Mouse (Mus musculus): Measurements from ENCODE around the gene Chac1. TPM values are rescaled to one million over a fixed set of nuclear protein-coding genes. Genes with fewer than 3 reads are reported as not detected.
A peak's percentile ranks its signal among the peaks of the same experiment; 100 is the strongest.

Gene Chac1
- polyA plus RNA-seq, 1 experiment, result 273 TPM

DNA sequence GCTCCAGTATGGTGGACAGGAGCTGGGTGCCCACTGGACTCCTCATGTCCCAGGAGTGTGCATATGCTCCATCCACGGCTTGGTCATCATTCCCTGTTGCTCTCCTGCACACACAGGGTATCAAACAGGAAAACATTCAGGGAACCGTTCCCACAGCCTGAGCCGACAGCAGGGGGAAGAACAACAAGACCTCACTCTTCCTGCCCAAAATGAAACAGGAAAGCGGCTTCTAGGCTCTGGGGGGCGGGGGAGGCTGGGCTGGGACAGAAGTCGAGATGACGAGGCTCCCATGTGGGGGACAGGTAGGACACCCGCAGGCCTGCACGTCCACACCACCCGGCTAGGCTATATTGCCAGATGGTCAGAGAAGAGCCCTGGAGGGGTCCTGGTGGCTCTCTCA, 14.6 kb upstream of the Chac1 start:
- H3K4me2 ChIP-seq (ENCODE audit: low read depth), result no peak overlapping the region
- H3K36me3 ChIP-seq (ENCODE audit: control insufficient read depth, insufficient read depth), result no peaks in the 10 kb centered on the region
- peaks cover 17% of the 10 kb centered on the region for H3K27me3 ChIP-seq (ENCODE audit: control insufficient read depth, insufficient read depth, insufficient read length)
- H3ac ChIP-seq (ENCODE audit: control insufficient read depth, insufficient read length), result no peak overlapping the region
- no peak overlapping the region for H3K4me3 ChIP-seq
- no peaks in the 10 kb centered on the region for H3K79me2 ChIP-seq (ENCODE audit: control insufficient read depth, insufficient read depth)
- TF ChIP-seq POLR2A (IDR thresholded peaks at IDR 0.05; ENCODE audit: insufficient read length, low read depth) (no peak), USF1 (IDR thresholded peaks at IDR 0.05; ENCODE audit: low read depth) (no peak), MYOD1 (IDR thresholded peaks at IDR 0.05; ENCODE audit: control insufficient read depth in 1 of 3, insufficient read length in 2 of 3, low read depth in 2 of 3) (no peak), TCF3 (IDR thresholded peaks at IDR 0.05; ENCODE audit: insufficient read length, low read depth) (no peak), REST (IDR thresholded peaks at IDR 0.05; ENCODE audit: insufficient read depth, insufficient read length) (no peak), MYOG (IDR thresholded peaks at IDR 0.05; ENCODE audit: control insufficient read depth in 1 of 3, insufficient read depth in 1 of 3, insufficient read length in 2 of 3, low read depth in 2 of 3) (no peak), E2F4 (IDR thresholded peaks at IDR 0.05; ENCODE audit: insufficient read depth) (no peak), TCF12 (IDR thresholded peaks at IDR 0.05; ENCODE audit: insufficient read depth, poor library complexity, severe bottlenecking) (no peak), POLR2AphosphoS2 (IDR thresholded peaks at IDR 0.05; ENCODE audit: insufficient read length, low read depth) (no peak), CEBPB (IDR thresholded peaks at IDR 0.05; ENCODE audit: insufficient read depth, poor library complexity, severe bottlenecking) (no peak), MAX (IDR thresholded peaks at IDR 0.05; ENCODE audit: low read depth) (no peak), SRF (IDR thresholded peaks at IDR 0.05; ENCODE audit: control insufficient read depth, insufficient read length, low read depth) (no peak)

DNA sequence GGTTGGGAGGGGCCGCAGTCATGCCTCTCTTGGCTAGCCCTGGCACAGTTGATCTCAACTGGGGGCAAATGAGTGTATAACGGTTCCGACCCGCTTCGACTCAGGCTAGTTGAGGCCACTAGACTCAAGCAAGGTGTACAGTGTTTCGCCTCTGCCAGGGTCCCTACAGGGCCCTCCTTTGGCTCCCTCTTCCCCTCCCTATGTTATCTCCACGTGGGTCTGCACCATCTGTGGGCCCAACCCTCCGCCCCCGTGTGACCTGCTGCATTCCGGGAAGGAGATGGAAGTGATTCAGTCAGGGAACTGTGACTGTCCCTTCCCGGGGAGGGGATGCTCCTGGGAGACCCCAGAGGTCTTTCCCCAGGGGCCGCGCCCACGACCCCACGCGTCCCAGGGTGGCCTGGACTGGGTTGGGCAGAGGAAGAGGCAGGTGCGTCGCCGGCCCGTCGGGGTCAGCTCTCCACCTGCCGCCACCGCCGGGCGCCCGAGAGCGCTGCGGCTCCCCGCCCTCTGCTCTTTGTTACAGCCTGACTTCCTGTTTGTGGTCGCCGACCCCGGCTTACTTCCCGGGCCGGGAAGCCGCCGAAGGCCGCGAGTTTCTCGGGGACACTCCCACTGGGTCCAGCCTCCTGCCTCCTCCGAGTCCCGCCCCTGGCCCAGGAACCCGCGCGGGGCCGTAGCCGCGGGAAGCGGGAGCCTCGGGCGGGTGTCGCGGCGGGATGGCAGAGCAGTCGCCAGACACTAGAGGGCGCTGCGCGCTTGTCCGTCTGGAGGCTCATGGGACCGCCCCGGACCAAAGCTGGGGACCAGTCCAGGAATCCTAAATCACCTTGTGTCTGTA, 13.4 kb upstream of the Chac1 start:
- Histone ChIP-seq H3K4me2 (ENCODE audit: low read depth) (peak overlapping the region; percentile 94), H3K27me3 (ENCODE audit: control insufficient read depth, insufficient read depth, insufficient read length) (peaks cover 6% of the 10 kb centered on the region), H3K79me2 (ENCODE audit: control insufficient read depth, insufficient read depth) (no peaks in the 10 kb centered on the region), H3K4me3 (peak overlapping the region; percentile 17), H3K36me3 (ENCODE audit: control insufficient read depth, insufficient read depth) (no peaks in the 10 kb centered on the region), H3ac (ENCODE audit: control insufficient read depth, insufficient read length) (no peak overlapping the region)
- TF ChIP-seq MYOG (IDR thresholded peaks at IDR 0.05; ENCODE audit: control insufficient read depth in 1 of 3, insufficient read depth in 1 of 3, insufficient read length in 2 of 3, low read depth in 2 of 3) (peak in 2 of 3 experiments; percentile 20 to 53), REST (IDR thresholded peaks at IDR 0.05; ENCODE audit: insufficient read depth, insufficient read length) (no peak), MYOD1 (IDR thresholded peaks at IDR 0.05; ENCODE audit: control insufficient read depth in 1 of 3, insufficient read length in 2 of 3, low read depth in 2 of 3) (peak in 1 of 3 experiments; percentile 48)

GRCm38 (mm10) chr2:119344537-119345138, 6.4 kb upstream of the Chac1 start:
- Histone ChIP-seq H3ac (ENCODE audit: control insufficient read depth, insufficient read length) (no peak overlapping the region), H3K27me3 (ENCODE audit: control insufficient read depth, insufficient read depth, insufficient read length) (no peaks in the 10 kb centered on the region), H3K4me3 (no peak overlapping the region), H3K4me2 (ENCODE audit: low read depth) (peak overlapping the region; percentile 46), H3K79me2 (ENCODE audit: control insufficient read depth, insufficient read depth) (no peaks in the 10 kb centered on the region), H3K36me3 (ENCODE audit: control insufficient read depth, insufficient read depth) (no peaks in the 10 kb centered on the region)
- no peak for TF ChIP-seq MYOD1 (IDR thresholded peaks at IDR 0.05; ENCODE audit: control insufficient read depth in 1 of 3, insufficient read length in 2 of 3, low read depth in 2 of 3)

DNA sequence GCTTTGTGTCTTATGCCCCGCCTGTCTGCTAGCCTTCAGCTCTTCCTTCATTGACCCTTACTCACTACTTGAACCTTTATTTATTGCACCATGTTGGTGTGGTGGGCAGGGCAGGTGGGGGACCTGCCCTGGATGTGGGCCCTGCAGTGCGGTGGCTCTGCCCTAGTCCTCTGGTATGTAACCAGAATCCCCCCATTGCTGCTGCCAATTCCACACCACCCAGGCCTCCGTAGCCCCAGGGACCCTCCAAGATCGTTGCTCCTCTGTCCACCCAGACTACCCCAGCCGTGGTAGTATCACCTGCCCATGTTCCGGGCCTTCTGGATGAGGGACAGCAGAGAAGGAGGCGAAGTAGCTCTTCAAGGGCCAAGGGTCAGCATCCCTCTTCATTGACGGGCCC, 2.7 kb downstream of the Chac1 start:
- Histone ChIP-seq H3K36me3 (ENCODE audit: control insufficient read depth, insufficient read depth) (peaks cover 30% of the 10 kb centered on the region), H3K4me2 (ENCODE audit: low read depth) (peak overlapping the region; percentile 94), H3ac (ENCODE audit: control insufficient read depth, insufficient read length) (peak overlapping the region; percentile 58), H3K27me3 (ENCODE audit: control insufficient read depth, insufficient read depth, insufficient read length) (no peaks in the 10 kb centered on the region), H3K79me2 (ENCODE audit: control insufficient read depth, insufficient read depth) (peaks cover 32% of the 10 kb centered on the region), H3K4me3 (peak overlapping the region; percentile 99)
- no peak for TF ChIP-seq E2F4 (IDR thresholded peaks at IDR 0.05; ENCODE audit: insufficient read depth)
- TF ChIP-seq MYOG (IDR thresholded peaks at IDR 0.05; ENCODE audit: control insufficient read depth in 1 of 3, insufficient read depth in 1 of 3, insufficient read length in 2 of 3, low read depth in 2 of 3), result no peak
- TF ChIP-seq CEBPB (IDR thresholded peaks at IDR 0.05; ENCODE audit: insufficient read depth, poor library complexity, severe bottlenecking), result no peak
- no peak for TF ChIP-seq USF1 (IDR thresholded peaks at IDR 0.05; ENCODE audit: low read depth)
- TF ChIP-seq TCF3 (IDR thresholded peaks at IDR 0.05; ENCODE audit: insufficient read length, low read depth), result no peak
- TF ChIP-seq REST (IDR thresholded peaks at IDR 0.05; ENCODE audit: insufficient read depth, insufficient read length), result no peak
- no peak for TF ChIP-seq TCF12 (IDR thresholded peaks at IDR 0.05; ENCODE audit: insufficient read depth, poor library complexity, severe bottlenecking)
- TF ChIP-seq POLR2A (IDR thresholded peaks at IDR 0.05; ENCODE audit: insufficient read length, low read depth), result peak; percentile 43
- peak; percentile 77 for TF ChIP-seq POLR2AphosphoS2 (IDR thresholded peaks at IDR 0.05; ENCODE audit: insufficient read length, low read depth)
- TF ChIP-seq MAX (IDR thresholded peaks at IDR 0.05; ENCODE audit: low read depth), result no peak

DNA sequence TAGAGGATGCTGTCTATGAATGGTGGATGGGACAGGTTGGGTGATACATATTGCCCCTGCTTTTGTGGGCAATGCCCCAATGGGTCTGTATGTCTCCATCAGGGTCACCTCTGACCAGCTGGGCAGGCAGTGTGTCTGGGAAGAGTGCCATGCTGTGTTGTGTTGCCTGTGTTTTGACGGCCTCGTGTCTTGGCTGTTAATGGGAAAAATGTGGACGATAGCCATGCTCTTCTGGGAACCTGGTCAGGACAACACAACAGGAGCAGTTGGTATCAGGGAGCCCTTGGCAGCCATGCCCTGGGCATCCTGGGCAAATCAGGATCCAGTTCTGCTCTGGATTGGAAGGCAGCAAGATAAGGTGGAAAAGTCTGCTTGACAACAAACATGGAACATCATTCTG, 4.1 kb downstream of the Chac1 start:
- Histone ChIP-seq H3K4me2 (ENCODE audit: low read depth) (peak overlapping the region; percentile 94), H3K36me3 (ENCODE audit: control insufficient read depth, insufficient read depth) (peaks cover 30% of the 10 kb centered on the region), H3ac (ENCODE audit: control insufficient read depth, insufficient read length) (no peak overlapping the region), H3K79me2 (ENCODE audit: control insufficient read depth, insufficient read depth) (peaks cover 32% of the 10 kb centered on the region), H3K4me3 (peak overlapping the region; percentile 99), H3K27me3 (ENCODE audit: control insufficient read depth, insufficient read depth, insufficient read length) (no peaks in the 10 kb centered on the region)
- no peak for TF ChIP-seq MYOD1 (IDR thresholded peaks at IDR 0.05; ENCODE audit: control insufficient read depth in 1 of 3, insufficient read length in 2 of 3, low read depth in 2 of 3)
- TF ChIP-seq POLR2A (IDR thresholded peaks at IDR 0.05; ENCODE audit: insufficient read length, low read depth), result peak; percentile 87
- peak; percentile 98 for TF ChIP-seq POLR2AphosphoS2 (IDR thresholded peaks at IDR 0.05; ENCODE audit: insufficient read length, low read depth)

Measured in myocyte (in vitro differentiated cells).